Mouse (Mus musculus) MEL (cell line): ENCODE measurements around the gene Sdccag8. TPM values are rescaled to one million over a fixed set of nuclear protein-coding genes. Genes with fewer than 3 reads are reported as not detected.

Source experiments
- DNase-seq: peaks from one replicate; pipeline ENCODE4 v3.0.0; 2011; ENCODE audit warnings: low read depth, low spot score
- H3K27ac ChIP-seq: 2 replicates; pipeline ENCODE4 v1.5.1; 2012; ENCODE audit warnings: low read depth, mild to moderate bottlenecking, control low read depth, low read length, moderate library complexity; ENCODE audit not compliant: control insufficient read depth
- H3K27me3 ChIP-seq, 2 experiments: fragments of 150-350 bp in 1 of 2; sonication (generic) in 1 of 2; 2 replicates each; pipeline ENCODE4 v1.6.1; 2012; ENCODE audit warnings: low read length in 2 of 2, mild to moderate bottlenecking in 2 of 2, improper control_type of control experiment in 1 of 2, moderate library complexity in 1 of 2; ENCODE audit not compliant: insufficient read depth in 2 of 2, control insufficient read depth in 1 of 2
- H3K36me3 ChIP-seq, 2 experiments: 2 replicates each; pipeline ENCODE4 v1.6.1; 2012 to 2014; ENCODE audit warnings: low read length in 2 of 2, improper control_type of control experiment in 1 of 2, inconsistent platforms in 1 of 2, mild to moderate bottlenecking in 1 of 2; ENCODE audit not compliant: insufficient read depth in 2 of 2, control insufficient read depth in 1 of 2
- H3K4me1 ChIP-seq, 2 experiments: fragments of 150-350 bp in 1 of 2; sonication (generic) in 1 of 2; 2 replicates each; pipeline ENCODE4 v1.6.1; 2012; ENCODE audit warnings: low read length in 2 of 2, improper control_type of control experiment in 1 of 2, mild to moderate bottlenecking in 1 of 2; ENCODE audit not compliant: insufficient read depth in 2 of 2, control insufficient read depth in 1 of 2
- H3K4me3 ChIP-seq, 2 experiments: fragments of 150-350 bp in 1 of 2; sonication (generic) in 1 of 2; 2 replicates each; pipeline ENCODE4 v1.5.1; 2012; ENCODE audit warnings: low read depth in 2 of 2, low read length in 2 of 2, mild to moderate bottlenecking in 2 of 2, moderate library complexity in 2 of 2, control low read depth in 1 of 2, improper control_type of control experiment in 1 of 2; ENCODE audit not compliant: control insufficient read depth in 1 of 2, insufficient read depth in 1 of 2
- H3K79me2 ChIP-seq: 2 replicates; pipeline ENCODE4 v1.6.1; 2012; ENCODE audit warnings: mild to moderate bottlenecking, low read length, moderate library complexity; ENCODE audit not compliant: control insufficient read depth, poor library complexity, insufficient read depth
- H3K9ac ChIP-seq: 2 replicates; pipeline ENCODE4 v1.6.1; 2012; ENCODE audit warnings: low read depth, mild to moderate bottlenecking, control low read depth, low read length, moderate library complexity; ENCODE audit not compliant: control insufficient read depth, poor library complexity, severe bottlenecking
- H3K9me3 ChIP-seq: fragments of 150-350 bp; sonication (generic); replicated peaks from 2 replicates; pipeline ENCODE4 v1.6.1; 2012; ENCODE audit warnings: mild to moderate bottlenecking, low read length, improper control_type of control experiment, moderate library complexity; ENCODE audit not compliant: insufficient read depth
- BHLHE40 ChIP-seq: IDR thresholded peaks from 2 replicates; pipeline ENCODE4 v1.6.1; 2012; ENCODE audit warnings: low read depth, mild to moderate bottlenecking, inconsistent platforms, low read length, improper control_type of control experiment, borderline replicate concordance
- CHD1 ChIP-seq: IDR thresholded peaks from 2 replicates; pipeline ENCODE4 v1.6.1; 2012; ENCODE audit warnings: low read depth, mild to moderate bottlenecking, inconsistent platforms, low read length, improper control_type of control experiment
- CHD2 ChIP-seq: IDR thresholded peaks from 2 replicates; pipeline ENCODE4 v1.6.1; 2011; ENCODE audit warnings: low read length, improper control_type of control experiment
- E2F4 ChIP-seq: IDR thresholded peaks from 2 replicates; pipeline ENCODE4 v1.6.1; 2011; ENCODE audit warnings: low read depth, low read length, improper control_type of control experiment, borderline replicate concordance
- ELF1 ChIP-seq: IDR thresholded peaks from 2 replicates; pipeline ENCODE4 v1.6.1; 2014; ENCODE audit warnings: low read depth, mild to moderate bottlenecking, inconsistent platforms, low read length, improper control_type of control experiment, moderate library complexity
- ETS1 ChIP-seq: IDR thresholded peaks from 2 replicates; pipeline ENCODE4 v1.6.1; 2012; ENCODE audit warnings: low read depth, mild to moderate bottlenecking, inconsistent platforms, low read length, improper control_type of control experiment, moderate library complexity
- GABPA ChIP-seq: IDR thresholded peaks from 2 replicates; pipeline ENCODE4 v1.6.1; 2012; ENCODE audit warnings: low read depth, mild to moderate bottlenecking, inconsistent platforms, low read length, improper control_type of control experiment, moderate library complexity
- KAT2A ChIP-seq: conservative IDR thresholded peaks from 2 replicates; pipeline ENCODE4 v1.6.1; 2012; ENCODE audit warnings: low read depth, low read length, improper control_type of control experiment, inconsistent platforms
- MAFK ChIP-seq: IDR thresholded peaks from 2 replicates; pipeline ENCODE4 v1.6.1; 2011; ENCODE audit warnings: low read depth, mild to moderate bottlenecking, low read length, improper control_type of control experiment, borderline replicate concordance
- MEF2A ChIP-seq: IDR thresholded peaks from 2 replicates; pipeline ENCODE4 v1.6.1; 2014; ENCODE audit warnings: low read depth, mild to moderate bottlenecking, inconsistent platforms, low read length, improper control_type of control experiment; ENCODE audit not compliant: poor library complexity, insufficient replicate concordance, severe bottlenecking; ENCODE audit errors: extremely low read depth
- NELFE ChIP-seq: IDR thresholded peaks from 2 replicates; pipeline ENCODE4 v1.6.1; 2011; ENCODE audit warnings: low read depth, low read length, improper control_type of control experiment
- NRF1 ChIP-seq: IDR thresholded peaks from 2 replicates; pipeline ENCODE4 v1.6.1; 2014; ENCODE audit warnings: low read depth, mild to moderate bottlenecking, inconsistent platforms, low read length, improper control_type of control experiment, moderate library complexity; ENCODE audit not compliant: poor library complexity, insufficient read depth, severe bottlenecking
- POLR2A ChIP-seq, 2 experiments: IDR thresholded peaks; 2 replicates each; pipeline ENCODE4 v1.6.1; 2011 to 2012; ENCODE audit warnings: low read length in 2 of 2, mild to moderate bottlenecking in 2 of 2, control low read depth in 1 of 2, improper control_type of control experiment in 1 of 2, low read depth in 1 of 2, moderate library complexity in 1 of 2; ENCODE audit not compliant: control insufficient read depth in 1 of 2, insufficient read depth in 1 of 2, poor library complexity in 1 of 2
- POLR2AphosphoS5 ChIP-seq: IDR thresholded peaks from 2 replicates; pipeline ENCODE4 v1.6.1; 2012; ENCODE audit warnings: low read depth, borderline replicate concordance, mild to moderate bottlenecking, inconsistent platforms, low read length, moderate library complexity, mixed read lengths
- RAD21 ChIP-seq: IDR thresholded peaks from 2 replicates; pipeline ENCODE4 v1.6.1; 2011; ENCODE audit warnings: mild to moderate bottlenecking, low read depth, low read length, improper control_type of control experiment
- RCOR1 ChIP-seq: IDR thresholded peaks from 2 replicates; pipeline ENCODE4 v1.6.1; 2012; ENCODE audit warnings: low read depth, mild to moderate bottlenecking, inconsistent platforms, low read length, improper control_type of control experiment
- SIN3A ChIP-seq: IDR thresholded peaks from 2 replicates; pipeline ENCODE4 v1.6.1; 2012; ENCODE audit warnings: low read length, improper control_type of control experiment, inconsistent platforms
- SMC3 ChIP-seq: IDR thresholded peaks from 2 replicates; pipeline ENCODE4 v1.6.1; 2011; ENCODE audit warnings: low read depth, low read length, improper control_type of control experiment
- TAL1 ChIP-seq: IDR thresholded peaks from 2 replicates; pipeline ENCODE4 v1.6.1; 2012; ENCODE audit warnings: mild to moderate bottlenecking, inconsistent platforms, low read length, moderate library complexity, mixed read lengths
- TBP ChIP-seq: IDR thresholded peaks from 2 replicates; pipeline ENCODE4 v1.8.0; 2011; ENCODE audit warnings: low read depth, low read length, improper control_type of control experiment
- TCF12 ChIP-seq: IDR thresholded peaks from 2 replicates; pipeline ENCODE4 v1.6.1; 2014; ENCODE audit warnings: low read depth, mild to moderate bottlenecking, inconsistent platforms, low read length, improper control_type of control experiment, moderate library complexity
- USF1 ChIP-seq: IDR thresholded peaks from 2 replicates; pipeline ENCODE4 v1.6.1; 2014; ENCODE audit warnings: low read depth, mild to moderate bottlenecking, inconsistent platforms, low read length, improper control_type of control experiment, moderate library complexity
- USF2 ChIP-seq, 2 experiments: IDR thresholded peaks; 2 replicates each; pipeline ENCODE4 v1.6.1; 2011 to 2012; ENCODE audit warnings: improper control_type of control experiment in 2 of 2, low read length in 2 of 2, borderline replicate concordance in 1 of 2, inconsistent platforms in 1 of 2, low read depth in 1 of 2, mild to moderate bottlenecking in 1 of 2; ENCODE audit not compliant: insufficient read depth in 1 of 2
- ZKSCAN1 ChIP-seq: IDR thresholded peaks from 2 replicates; pipeline ENCODE4 v1.6.1; 2012; ENCODE audit warnings: low read depth, mild to moderate bottlenecking, inconsistent platforms, low read length, improper control_type of control experiment, moderate library complexity
- polyA plus RNA-seq, 2 experiments: library from polyadenylated mRNA; stranded (reverse) in 1 of 2; unstranded in 1 of 2; fragments of >175 nt in 1 of 2; fragments of >200 nt in 1 of 2; gene quantifications; 2 replicates each; pipeline versions ENCODE4 v1.2.1 to v1.2.4; 2012; ENCODE audit warnings: low replicate concordance in 2 of 2, low read depth in 1 of 2; ENCODE audit not compliant: insufficient read length in 2 of 2, insufficient read depth in 1 of 2, missing spikeins in 1 of 2
- total RNA-seq: library from RNA; depleted of rRNA; stranded (reverse); fragments of 300-350 nt; gene quantifications from 2 replicates; pipeline ENCODE4 v1.2.3, GENCODE M21; 2012

Gene Sdccag8
- total and polyA plus RNA-seq, 3 experiments: 4.6 to 7.8 TPM; not detected in 1

GRCm38 (mm10) chr1:176879614-176880013 is 65.2 kb downstream of the Sdccag8 start:
- no peak overlapping the region for H3K27ac ChIP-seq
- no peak for TF ChIP-seq ETS1
- no peak for TF ChIP-seq MAFK
- TF ChIP-seq ELF1: no peak
- no peak for TF ChIP-seq E2F4
- no peak for TF ChIP-seq TAL1
- no peak for TF ChIP-seq NRF1
- TF ChIP-seq RCOR1: no peak
- TF ChIP-seq MEF2A: no peak
- TF ChIP-seq NELFE: no peak
- no peak for TF ChIP-seq KAT2A
- TF ChIP-seq USF1: no peak
- H3K4me1 ChIP-seq: peaks cover 0 to 6% of the 10 kb centered on the region in 2 experiments; a peak in 1 of 4 replicates
- H3K79me2 ChIP-seq: no peaks in the 10 kb centered on the region
- no peak for DNase-seq
- no peak overlapping the region for H3K4me3 ChIP-seq
- no peak overlapping the region for H3K9ac ChIP-seq
- H3K9me3 ChIP-seq: no peaks in the 10 kb centered on the region
- H3K27me3 ChIP-seq: no peaks in the 10 kb centered on the region
- H3K36me3 ChIP-seq: peaks cover 0 to 5% of the 10 kb centered on the region in 2 experiments; a peak in 2 of 4 replicates

GRCm38 (mm10) chr1:176880101-176880500 is 65.6 kb downstream of the Sdccag8 start:
- Histone ChIP-seq H3K27ac (no peak overlapping the region), H3K4me3 (no peak overlapping the region), H3K27me3 (no peaks in the 10 kb centered on the region), H3K9me3 (no peaks in the 10 kb centered on the region), H3K9ac (no peak overlapping the region), H3K4me1 (peaks cover 0 to 6% of the 10 kb centered on the region in 2 experiments; a peak in 1 of 4 replicates), H3K79me2 (no peaks in the 10 kb centered on the region), H3K36me3 (peaks cover 0 to 5% of the 10 kb centered on the region in 2 experiments; a peak in 2 of 4 replicates)
- no peak for DNase-seq
- TF ChIP-seq ZKSCAN1 (no peak), TBP (no peak), NELFE (no peak), GABPA (no peak), MEF2A (no peak)

GRCm38 (mm10) chr1:176880943-176881342 is 66.5 kb downstream of the Sdccag8 start:
- Histone ChIP-seq H3K36me3 (peaks cover 0 to 5% of the 10 kb centered on the region in 2 experiments; a peak in 2 of 4 replicates), H3K9ac (no peak overlapping the region), H3K4me3 (no peak overlapping the region), H3K79me2 (no peaks in the 10 kb centered on the region), H3K27ac (no peak overlapping the region), H3K9me3 (no peaks in the 10 kb centered on the region), H3K27me3 (no peaks in the 10 kb centered on the region), H3K4me1 (peaks cover 0 to 6% of the 10 kb centered on the region in 2 experiments; a peak in 1 of 4 replicates)
- TF ChIP-seq ELF1: no peak
- no peak for TF ChIP-seq POLR2AphosphoS5
- no peak for TF ChIP-seq NRF1
- no peak for TF ChIP-seq CHD1
- TF ChIP-seq SMC3: no peak
- TF ChIP-seq KAT2A: no peak
- no peak for TF ChIP-seq BHLHE40
- TF ChIP-seq TCF12: no peak
- no peak for TF ChIP-seq NELFE
- no peak for TF ChIP-seq CHD2
- TF ChIP-seq ZKSCAN1: no peak
- no peak for TF ChIP-seq POLR2A (IDR thresholded peaks at IDR 0.05; ENCODE audit: control insufficient read depth in 1 of 2, insufficient read depth in 1 of 2, low read depth in 1 of 2, low read length in 2 of 2, poor library complexity in 1 of 2)
- TF ChIP-seq USF2 (IDR thresholded peaks at IDR 0.05; ENCODE audit: borderline replicate concordance in 1 of 2, insufficient read depth in 1 of 2, low read depth in 1 of 2, low read length in 2 of 2): no peak
- no peak for TF ChIP-seq RAD21
- no peak for TF ChIP-seq SIN3A
- TF ChIP-seq TAL1: no peak
- no peak for DNase-seq
